Mouse (Mus musculus): ENCODE data around the gene Tmem206.

DNA sequence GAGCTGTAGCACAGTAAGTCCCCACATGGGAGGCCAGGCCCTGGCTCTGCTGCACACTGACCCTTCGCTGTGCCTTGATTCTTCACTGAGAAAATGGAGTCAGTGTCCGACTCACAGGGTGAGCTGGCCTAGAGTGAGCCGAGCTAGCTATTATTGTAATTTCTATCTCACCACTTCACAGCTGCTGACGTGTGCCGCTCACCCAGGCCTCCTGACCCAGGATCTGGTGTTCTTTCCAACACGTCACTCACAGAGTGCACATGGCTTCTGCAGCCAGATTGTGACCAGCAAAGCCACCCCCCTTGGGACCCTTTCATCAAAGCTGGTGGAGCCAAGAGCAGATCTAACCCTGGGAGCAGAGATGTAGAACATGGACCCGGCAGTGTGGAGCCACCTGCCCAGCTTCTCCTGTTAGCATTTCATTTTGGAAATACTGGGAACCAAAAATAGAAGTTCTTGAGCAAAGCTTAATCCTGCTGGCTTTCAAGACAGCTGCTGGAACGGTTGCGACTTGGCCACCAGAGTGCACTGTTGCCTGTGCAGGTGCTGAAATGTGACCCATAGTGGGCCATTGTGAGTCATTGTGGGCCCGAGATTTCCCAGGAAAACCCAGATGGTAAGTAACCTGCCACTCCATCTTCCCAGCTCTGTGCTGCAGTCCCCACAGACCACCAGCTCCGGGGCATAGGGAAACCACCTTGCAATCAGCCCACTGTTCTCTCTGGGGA, 26.3 kb upstream of the Tmem206 start:
- TF ChIP-seq CTCF (conservative IDR thresholded peaks at IDR 0.05; ENCODE audit: insufficient read depth, insufficient read length, low read depth, low read length): peak; percentile 71
- no peak for TF ChIP-seq POLR2A (IDR thresholded peaks at IDR 0.05; ENCODE audit: low read depth, low read length)

Data from kidney, adult 2 months (tissue).